Mouse (Mus musculus): Measurements from ENCODE around the gene Nrxn3. TPM values are rescaled to one million over a fixed set of nuclear protein-coding genes. Genes with fewer than 3 reads are reported as not detected.

Gene Nrxn3
- polyA plus RNA-seq, 1 experiment: 0.47 TPM

- no peak for TF ChIP-seq CTCF (IDR thresholded peaks at IDR 0.05; ENCODE audit: extremely low read depth, insufficient read length, insufficient replicate concordance, low read depth, low read length)
- no peak for TF ChIP-seq POLR2A (IDR thresholded peaks at IDR 0.05; ENCODE audit: low read depth, low read length)
- 57% methylated on average over 8 of the region's 8 CpGs for WGBS
- no peak overlapping the region for H3K4me3 ChIP-seq (ENCODE audit: low read depth, low read length)
- no peaks in the 10 kb centered on the region for H3K4me1 ChIP-seq (ENCODE audit: control insufficient read depth, insufficient read depth, insufficient read length, low read length)
- no peak overlapping the region for H3K27ac ChIP-seq (ENCODE audit: insufficient read depth, low read depth, low read length)
- H3K27me3 ChIP-seq (ENCODE audit: control insufficient read depth, insufficient read depth, low read length): no peaks in the 10 kb centered on the region
- no peaks in the 10 kb centered on the region for H3K36me3 ChIP-seq (ENCODE audit: control insufficient read depth, insufficient read depth, low read length)
Observed at GRCm38 (mm10) chr12:89325864-89326560, 603.3 kb downstream of the Nrxn3 start.

- Histone ChIP-seq H3K36me3 (ENCODE audit: control insufficient read depth, insufficient read depth, low read length) (no peaks in the 10 kb centered on the region), H3K4me3 (ENCODE audit: low read depth, low read length) (no peak overlapping the region), H3K27me3 (ENCODE audit: control insufficient read depth, insufficient read depth, low read length) (no peaks in the 10 kb centered on the region), H3K4me1 (ENCODE audit: control insufficient read depth, insufficient read depth, insufficient read length, low read length) (no peaks in the 10 kb centered on the region), H3K27ac (ENCODE audit: insufficient read depth, low read depth, low read length) (no peak overlapping the region)
- 90% methylated on average over 3 of the region's 3 CpGs for WGBS
- TF ChIP-seq POLR2A (IDR thresholded peaks at IDR 0.05; ENCODE audit: low read depth, low read length) (no peak), CTCF (IDR thresholded peaks at IDR 0.05; ENCODE audit: extremely low read depth, insufficient read length, insufficient replicate concordance, low read depth, low read length) (no peak)
Observed at GRCm38 (mm10) chr12:89331474-89332263, 609.0 kb downstream of the Nrxn3 start.

GRCm38 (mm10) chr12:89333486-89333885 lies 610.8 kb downstream of the Nrxn3 start:
- Histone ChIP-seq H3K36me3 (ENCODE audit: control insufficient read depth, insufficient read depth, low read length) (no peaks in the 10 kb centered on the region), H3K27ac (ENCODE audit: insufficient read depth, low read depth, low read length) (no peak overlapping the region), H3K27me3 (ENCODE audit: control insufficient read depth, insufficient read depth, low read length) (no peaks in the 10 kb centered on the region), H3K4me3 (ENCODE audit: low read depth, low read length) (no peak overlapping the region), H3K4me1 (ENCODE audit: control insufficient read depth, insufficient read depth, insufficient read length, low read length) (no peaks in the 10 kb centered on the region)
- 77% methylated on average over 5 of the region's 5 CpGs for WGBS
- TF ChIP-seq CTCF (IDR thresholded peaks at IDR 0.05; ENCODE audit: extremely low read depth, insufficient read length, insufficient replicate concordance, low read depth, low read length) (no peak), POLR2A (IDR thresholded peaks at IDR 0.05; ENCODE audit: low read depth, low read length) (no peak)

- WGBS: 53% methylated on average over 4 of the region's 4 CpGs
- H3K4me1 ChIP-seq (ENCODE audit: control insufficient read depth, insufficient read depth, insufficient read length, low read length): no peaks in the 10 kb centered on the region
- H3K4me3 ChIP-seq (ENCODE audit: low read depth, low read length): no peak overlapping the region
- no peaks in the 10 kb centered on the region for H3K27me3 ChIP-seq (ENCODE audit: control insufficient read depth, insufficient read depth, low read length)
- TF ChIP-seq CTCF (IDR thresholded peaks at IDR 0.05; ENCODE audit: extremely low read depth, insufficient read length, insufficient replicate concordance, low read depth, low read length): no peak
- no peaks in the 10 kb centered on the region for H3K36me3 ChIP-seq (ENCODE audit: control insufficient read depth, insufficient read depth, low read length)
- no peak overlapping the region for H3K27ac ChIP-seq (ENCODE audit: insufficient read depth, low read depth, low read length)
Observed at GRCm38 (mm10) chr12:89364850-89365249, 642.2 kb downstream of the Nrxn3 start.

- WGBS: 43% methylated on average over 1 of the region's 1 CpGs
- H3K4me3 ChIP-seq (ENCODE audit: low read depth, low read length): no peak overlapping the region
- H3K36me3 ChIP-seq (ENCODE audit: control insufficient read depth, insufficient read depth, low read length): no peaks in the 10 kb centered on the region
- TF ChIP-seq POLR2A (IDR thresholded peaks at IDR 0.05; ENCODE audit: low read depth, low read length) (no peak), CTCF (IDR thresholded peaks at IDR 0.05; ENCODE audit: extremely low read depth, insufficient read length, insufficient replicate concordance, low read depth, low read length) (no peak)
- no peaks in the 10 kb centered on the region for H3K4me1 ChIP-seq (ENCODE audit: control insufficient read depth, insufficient read depth, insufficient read length, low read length)
- H3K27me3 ChIP-seq (ENCODE audit: control insufficient read depth, insufficient read depth, low read length): no peaks in the 10 kb centered on the region
- H3K27ac ChIP-seq (ENCODE audit: insufficient read depth, low read depth, low read length): no peak overlapping the region
Observed at GRCm38 (mm10) chr12:89369939-89370338, 647.3 kb downstream of the Nrxn3 start.

GRCm38 (mm10) chr12:89376600-89376999 lies 653.9 kb downstream of the Nrxn3 start:
- WGBS: 65% methylated on average over 1 of the region's 1 CpGs
- H3K27ac ChIP-seq (ENCODE audit: insufficient read depth, low read depth, low read length): no peak overlapping the region
- H3K36me3 ChIP-seq (ENCODE audit: control insufficient read depth, insufficient read depth, low read length): no peaks in the 10 kb centered on the region
- H3K27me3 ChIP-seq (ENCODE audit: control insufficient read depth, insufficient read depth, low read length): no peaks in the 10 kb centered on the region
- no peak overlapping the region for H3K4me3 ChIP-seq (ENCODE audit: low read depth, low read length)
- H3K4me1 ChIP-seq (ENCODE audit: control insufficient read depth, insufficient read depth, insufficient read length, low read length): no peaks in the 10 kb centered on the region
- TF ChIP-seq POLR2A (IDR thresholded peaks at IDR 0.05; ENCODE audit: low read depth, low read length): no peak
- TF ChIP-seq CTCF (IDR thresholded peaks at IDR 0.05; ENCODE audit: extremely low read depth, insufficient read length, insufficient replicate concordance, low read depth, low read length): no peak

GRCm38 (mm10) chr12:89377051-89377643 lies 654.5 kb downstream of the Nrxn3 start:
- WGBS: 40% methylated on average over 5 of the region's 5 CpGs

More at GRCm38 (mm10) chr12:89377051-89377643, 654.5 kb downstream of the Nrxn3 start:
- no peaks in the 10 kb centered on the region for H3K27me3 ChIP-seq (ENCODE audit: control insufficient read depth, insufficient read depth, low read length)
- H3K4me3 ChIP-seq (ENCODE audit: low read depth, low read length): no peak overlapping the region
- TF ChIP-seq CTCF (IDR thresholded peaks at IDR 0.05; ENCODE audit: extremely low read depth, insufficient read length, insufficient replicate concordance, low read depth, low read length) (no peak), POLR2A (IDR thresholded peaks at IDR 0.05; ENCODE audit: low read depth, low read length) (no peak)
- no peaks in the 10 kb centered on the region for H3K4me1 ChIP-seq (ENCODE audit: control insufficient read depth, insufficient read depth, insufficient read length, low read length)
- no peak overlapping the region for H3K27ac ChIP-seq (ENCODE audit: insufficient read depth, low read depth, low read length)
- H3K36me3 ChIP-seq (ENCODE audit: control insufficient read depth, insufficient read depth, low read length): no peaks in the 10 kb centered on the region
